In genomic region chr17:80772545-80773453, GRCm38 (mm10) we compare ENCODE assay signal across 8 mouse cellular contexts. TPM values are rescaled to one million over a fixed set of nuclear protein-coding genes. Genes with fewer than 3 reads are reported as not detected.
A peak's percentile ranks its signal among the peaks of the same experiment; 100 is the strongest.
DNase-seq lines count a peak whose midpoint lies in the region; ATAC-seq lines count a peak whose summit lies in the region.

No protein-coding gene starts in this region.

- no peaks in the 10 kb centered on the region for H3K27me3 ChIP-seq in heart, embryonic 15.5 days
- H3K27me3 ChIP-seq in megakaryocyte, embryonic 14.5 days (replicated peaks) = peaks cover 43% of the 10 kb centered on the region

- peak overlapping the region; percentile 10; the same call in 1 of the 2 replicates for H3K4me2 ChIP-seq in heart, embryonic 15.5 days

- H3K4me1 ChIP-seq in heart, embryonic 15.5 days (replicated peaks) = 0 out of 2 replicates have a peak, but pooled peaks cover 5% of the 10 kb centered on the region
- H3K4me1 ChIP-seq in megakaryocyte, embryonic 14.5 days = peaks cover 11% of the 10 kb centered on the region

- H3K4me3 ChIP-seq in heart, embryonic 15.5 days = no peak overlapping the region
- H3K4me3 ChIP-seq in megakaryocyte, embryonic 14.5 days (replicated peaks) = peak overlapping the region; percentile 47

- WGBS in heart, embryonic 15.5 days = 47% methylated on average over 14 of the region's 14 CpGs

- H3K9ac ChIP-seq in heart, embryonic 15.5 days = no peak overlapping the region

- no peak for DNase-seq in heart, postnatal 36 days
- DNase-seq in 416B (ENCODE audit: low read depth) = peak; percentile 86
- DNase-seq in adipocyte (ENCODE audit: low spot score) = peak; percentile 52
- DNase-seq in adrenal gland, adult 2 months = no peak
- DNase-seq in cerebellum, adult 18-20 months = no peak
- DNase-seq in layer of hippocampus, postnatal 36 days = no peak

- intact Hi-C loops in heart, postnatal 36 days (cut with DNase I) = no loop called here

- H3K9me3 ChIP-seq in heart, embryonic 15.5 days (replicated peaks) = 0 out of 2 replicates have a peak, but pooled peaks cover 3% of the 10 kb centered on the region
- peaks cover 35% of the 10 kb centered on the region for H3K9me3 ChIP-seq in megakaryocyte, embryonic 14.5 days

- H3K36me3 ChIP-seq in heart, embryonic 15.5 days = no peaks in the 10 kb centered on the region
- no peaks in the 10 kb centered on the region for H3K36me3 ChIP-seq in megakaryocyte, embryonic 14.5 days (replicated peaks; ENCODE audit: low read length)

- H3K27ac ChIP-seq in heart, embryonic 15.5 days = peak overlapping the region; percentile 52; the same call in 1 of the 2 replicates

- no peak for ATAC-seq in heart, embryonic 15.5 days (replicated peaks; ENCODE audit: insufficient number of reproducible peaks, insufficient read depth, low FRiP score, low read depth)

RNA-seq across cellular contexts. Expression of gene Map4k3, which starts 44.5 kb away (rescaled TPM):
- polyA plus RNA-seq in heart, embryonic 15.5 days (2015; fragmentation: Nextera tagmentation; extraction: Ambion mirVana) = 17.9 and 19.1 TPM in 2 replicates
- total RNA-seq in heart, postnatal 36 days (2021) = 10 to 100 TPM; 23.6 to 25.2 TPM
- 0.87 TPM in 1 of 2 replicates, not detected in the other for polyA plus RNA-seq in megakaryocyte, embryonic 14.5 days (2012; ENCODE audit: insufficient read depth, low replicate concordance)
- 10 to 100 TPM; 38.0 to 46.4 TPM for total RNA-seq in adrenal gland, adult 2 months (2021)
- 46.5 and 47.2 TPM in 2 replicates for polyA plus RNA-seq in adrenal gland, adult 2 months (2012; rRNA removed)
- 10 to 100 TPM; 89.8 to 92.7 TPM for total RNA-seq in layer of hippocampus, postnatal 36 days (2021)

Comparison
In these comparisons a context has a peak if more than half of its experiments do, and no peak if none do; other contexts are left out.
1. DNase-seq: peak in 416B (single experiment) and adipocyte (single experiment); none in heart, postnatal 36 days (0 of 2), adrenal gland, adult 2 months (single experiment), cerebellum, adult 18-20 months (0 of 2) and layer of hippocampus, postnatal 36 days (0 of 2).